Mouse (Mus musculus) megakaryocyte-erythroid progenitor cell, adult 5-6 weeks (primary cell): ENCODE results near the gene Cdiptos. TPM values are rescaled to one million over a fixed set of nuclear protein-coding genes. Genes with fewer than 3 reads are reported as not detected.

Experiments
- ATAC-seq: replicated peaks from 2 replicates; pipeline ENCODE4 v1.8.0; 2016; ENCODE audit warnings: mild to moderate bottlenecking, inconsistent platforms; ENCODE audit not compliant: severe bottlenecking, poor library complexity, low FRiP score, low TSS enrichment
- total RNA-seq, 2 experiments: library from RNA; stranded (forward) in 1 of 2; stranded (reverse) in 1 of 2; fragments of 200-1000, 215-1000 nt in 1 of 2; fragments of >200 nt in 1 of 2; fragmentation: Nextera tagmentation in 1 of 2; gene quantifications; 2 replicates each; pipeline ENCODE4 v1.2.3; 2014 to 2017

The Cdiptos gene
- total RNA-seq, 2 experiments from 2014 or later = 0.23 TPM; not detected in 1

- 0 out of 2 replicates have a peak, but pooled peaks have one; percentile 2 for ATAC-seq
These were observed 40.2 kb upstream of the Cdiptos start for GRCm38 (mm10) chr7:127016081-127016480.

GRCm38 (mm10) chr7:127014993-127015392 is 39.1 kb upstream of the Cdiptos start:
- ATAC-seq = no peak

DNA sequence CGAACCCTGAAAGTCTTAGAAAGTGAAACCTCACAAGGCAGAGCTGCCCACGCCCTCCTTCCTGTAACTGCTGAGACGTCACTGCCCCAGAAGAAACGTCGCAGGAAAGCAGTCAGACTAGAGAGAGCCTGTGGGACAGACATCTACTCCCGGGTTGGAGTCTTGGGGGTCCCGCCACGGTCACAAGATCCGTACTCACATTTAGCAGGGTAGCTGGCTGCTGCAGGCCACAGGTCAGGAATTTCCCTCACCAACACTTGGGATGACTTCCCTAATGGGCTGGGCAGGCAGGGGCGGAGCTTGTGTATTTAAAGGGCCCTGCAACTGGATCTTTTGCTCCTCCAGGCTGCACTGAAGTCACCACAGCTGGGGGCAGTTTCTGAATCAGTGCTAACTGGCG is 38.4 kb upstream of the Cdiptos start, which contains the start of gene Mvp:
TSS of gene Mvp (minus strand) at position 302 of the 400 bp plus-strand sequence.
- ATAC-seq = peak; percentile 30; the same call in 1 of the 2 replicates

DNA sequence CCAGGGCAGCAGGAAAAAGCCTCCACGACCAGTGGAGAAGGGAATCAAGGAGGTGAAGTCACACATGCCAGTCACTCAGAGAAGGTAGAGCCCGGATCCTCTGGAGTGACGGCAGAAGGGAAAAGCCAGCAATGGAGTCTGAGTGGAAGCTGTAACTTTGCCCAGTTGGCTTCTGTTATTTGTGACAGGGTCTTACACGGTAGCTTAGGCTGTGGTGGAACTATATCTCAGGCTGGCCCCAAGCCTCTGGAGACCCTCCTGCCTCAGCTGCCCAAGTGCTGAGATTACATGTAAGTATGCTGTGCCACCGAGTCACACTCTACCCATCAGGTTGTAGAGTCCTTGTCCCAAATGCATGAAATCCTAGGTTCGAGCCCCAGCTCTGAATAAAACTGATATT is 37.5 kb upstream of the Cdiptos start:
- ATAC-seq = no peak

GRCm38 (mm10) chr7:127012845-127013244 is 36.9 kb upstream of the Cdiptos start:
- ATAC-seq = no peak

- no peak for ATAC-seq
These were observed 36.5 kb upstream of the Cdiptos start for GRCm38 (mm10) chr7:127012374-127012773.

DNA sequence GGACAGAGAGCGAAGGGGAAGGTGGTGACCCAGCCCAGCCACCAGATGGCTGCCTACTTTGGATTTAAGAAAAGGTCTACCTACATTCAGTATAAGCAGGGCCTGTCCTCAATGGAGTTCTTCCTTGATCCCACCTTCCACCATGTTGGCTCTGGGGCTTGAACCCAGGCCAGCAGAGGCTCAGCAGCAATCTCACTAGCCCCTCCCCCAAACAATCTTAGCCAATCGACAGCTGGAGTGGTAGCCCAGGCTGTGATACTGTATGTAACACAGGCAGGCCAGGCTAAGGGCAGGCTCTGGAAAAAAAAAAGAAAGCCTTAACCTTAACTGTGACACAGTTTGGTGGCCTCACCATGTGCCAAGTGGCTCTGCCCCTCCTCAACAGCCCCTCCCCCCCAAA is 35.8 kb upstream of the Cdiptos start:
- no peak for ATAC-seq

- no peak for ATAC-seq
These were observed 35.2 kb upstream of the Cdiptos start for GRCm38 (mm10) chr7:127011051-127011450.

GRCm38 (mm10) chr7:127009307-127010085 is 33.6 kb upstream of the Cdiptos start:
- no peak for ATAC-seq

- peak; percentile 82 for ATAC-seq
These were observed 32.5 kb upstream of the Cdiptos start for GRCm38 (mm10) chr7:127008239-127009019.

DNA sequence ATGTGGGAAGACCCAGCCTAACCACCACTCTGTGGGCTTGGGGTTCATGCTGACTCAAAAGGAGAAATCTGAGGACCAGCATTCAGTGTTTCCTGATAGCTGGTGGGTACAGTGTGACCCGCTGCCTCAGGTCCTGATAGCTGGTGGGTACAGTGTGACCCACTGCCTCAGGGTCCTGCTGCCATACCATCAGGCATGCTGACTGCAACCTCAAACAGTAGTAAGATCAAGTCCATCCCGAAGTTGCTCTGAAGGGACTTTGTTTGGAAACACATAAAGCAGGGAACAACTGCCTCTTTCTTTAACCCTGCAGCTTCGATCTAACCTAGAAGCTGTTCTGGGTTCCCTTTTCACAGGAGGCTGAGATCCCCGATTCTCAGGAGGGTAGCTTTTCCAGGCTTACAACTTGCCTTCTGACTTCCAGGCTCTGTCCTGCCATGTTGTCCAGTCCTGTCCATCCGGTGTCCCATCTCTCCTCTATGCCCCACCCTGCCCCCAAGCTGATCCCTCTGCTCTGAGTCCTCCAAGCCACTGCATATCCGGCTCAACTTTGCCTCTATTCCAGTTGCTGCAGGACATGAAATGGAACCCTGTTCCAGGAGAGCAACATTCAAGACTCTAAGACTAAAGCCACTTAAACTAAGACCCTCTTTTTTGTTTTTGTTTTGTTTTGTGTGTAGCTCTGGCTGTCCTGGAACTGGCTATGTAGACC is 31.6 kb upstream of the Cdiptos start:
- no peak for ATAC-seq

DNA sequence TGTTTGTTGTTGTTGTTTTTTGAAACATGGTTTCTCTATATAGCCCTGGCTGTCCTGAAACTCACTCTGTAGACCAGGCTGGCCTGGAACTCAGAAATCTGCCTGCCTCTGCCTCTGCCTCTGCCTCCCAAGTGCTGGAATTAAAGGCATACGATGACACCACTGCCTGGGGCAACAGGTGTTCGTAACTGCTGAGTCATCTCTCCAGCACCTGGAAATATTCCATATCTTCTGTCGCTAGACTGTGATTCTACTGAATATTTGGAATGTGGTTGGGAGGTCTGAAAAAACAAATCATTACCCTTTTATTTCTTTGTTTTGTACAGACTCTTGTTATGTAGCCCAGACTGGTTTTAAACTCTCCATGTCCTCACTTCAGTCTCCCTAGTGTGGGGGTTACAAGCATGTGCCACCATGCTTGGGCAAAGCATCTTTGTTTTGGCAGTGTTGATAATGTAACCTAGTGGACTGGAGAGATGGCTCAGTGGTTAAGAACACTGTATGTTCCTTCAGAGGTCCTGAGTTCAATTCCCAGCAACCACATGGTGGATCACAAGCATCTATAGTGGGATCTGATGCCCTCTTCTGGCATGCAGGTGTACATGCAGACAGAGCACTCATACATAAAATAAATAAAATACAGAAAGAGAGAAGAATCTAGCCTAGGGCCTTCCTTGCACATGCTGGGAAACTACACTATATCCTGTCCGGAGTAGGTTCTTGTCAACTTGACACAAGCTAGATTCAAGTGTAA is 28.4 kb upstream of the Cdiptos start:
- ATAC-seq = no peak

DNA sequence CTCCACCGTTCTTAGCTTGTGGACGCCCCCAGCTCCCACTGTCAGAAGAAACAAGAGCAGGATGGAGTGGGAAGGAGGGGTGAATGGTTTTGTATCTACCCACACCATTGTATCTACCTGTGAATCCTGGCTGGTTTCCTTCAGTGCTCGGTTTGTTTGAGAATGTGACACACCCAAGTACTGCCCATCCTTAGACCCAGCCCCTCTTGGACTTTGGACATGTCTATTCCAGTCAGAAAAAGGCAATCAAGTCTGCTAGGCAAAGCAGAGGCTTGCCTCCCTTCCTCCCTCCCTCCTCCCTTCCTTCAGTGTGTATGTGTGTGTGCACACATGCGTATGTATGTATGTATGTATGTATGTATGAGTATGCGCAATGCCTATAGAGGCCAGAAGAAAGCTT is 27.7 kb upstream of the Cdiptos start:
- no peak for ATAC-seq

DNA sequence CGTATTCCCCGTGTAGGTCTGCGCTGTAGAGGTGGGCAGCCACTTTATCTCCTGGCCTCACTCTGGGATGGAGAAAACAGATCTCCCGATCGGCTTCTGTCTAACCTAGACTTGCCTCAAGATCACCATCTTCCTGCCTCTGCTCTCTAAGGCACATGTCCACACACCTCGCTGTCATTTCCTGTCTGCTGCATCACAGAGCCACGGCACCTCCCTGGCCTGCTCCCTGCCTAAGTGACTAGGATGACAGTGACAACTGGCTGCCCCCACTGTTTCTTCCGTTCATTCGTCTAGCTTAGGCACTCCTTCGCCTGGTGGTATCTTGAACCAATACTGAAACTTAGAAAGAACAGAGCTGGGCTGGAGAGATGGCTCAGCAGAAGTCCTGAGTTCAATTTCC is 23.7 kb upstream of the Cdiptos start:
- no peak for ATAC-seq

DNA sequence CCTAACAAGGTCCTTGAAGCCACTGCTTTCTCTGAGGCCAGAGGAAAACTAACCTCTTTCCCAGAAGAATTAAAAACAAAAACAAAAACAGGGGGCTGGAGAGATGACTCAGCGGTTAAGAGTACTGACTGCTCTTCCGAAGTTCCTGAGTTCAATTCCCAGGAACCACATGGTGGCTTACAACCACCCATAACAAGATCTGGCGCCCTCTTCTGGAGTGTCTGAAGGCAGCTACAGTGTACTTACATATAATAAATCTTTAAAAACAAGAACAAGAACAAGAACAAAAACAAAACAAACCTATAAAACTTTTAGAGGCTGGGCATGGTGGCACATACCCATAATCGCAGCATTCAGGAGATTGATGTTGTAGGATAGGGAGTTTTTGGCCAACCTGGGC is 20.6 kb upstream of the Cdiptos start:
- ATAC-seq = no peak

DNA sequence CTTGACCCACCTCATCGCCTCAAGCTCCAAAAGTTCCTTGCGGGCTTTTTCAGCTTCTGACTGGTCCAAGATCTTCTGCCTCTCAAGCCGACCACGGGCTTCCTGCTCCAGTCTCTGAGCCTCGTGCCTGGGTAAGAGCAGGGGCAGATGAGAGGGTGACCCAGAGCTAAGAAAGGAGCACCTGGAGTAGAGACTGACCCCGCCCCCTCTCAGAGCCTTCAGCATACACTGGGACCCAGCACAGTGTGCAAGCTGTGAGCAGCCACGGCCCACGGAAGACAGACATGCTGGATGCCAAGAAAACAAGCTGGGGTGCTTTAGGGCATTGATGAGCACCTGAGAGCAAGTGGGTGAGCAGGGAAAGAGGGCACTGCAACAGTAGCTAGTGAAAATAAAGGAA is 12.9 kb upstream of the Cdiptos start:
- ATAC-seq = no peak

- 0 out of 2 replicates have a peak, but pooled peaks have one; percentile 47 for ATAC-seq
These were observed 10.4 kb upstream of the Cdiptos start for GRCm38 (mm10) chr7:126986319-126986718.

GRCm38 (mm10) chr7:126984667-126985444 is 9.0 kb upstream of the Cdiptos start:
- ATAC-seq = no peak

DNA sequence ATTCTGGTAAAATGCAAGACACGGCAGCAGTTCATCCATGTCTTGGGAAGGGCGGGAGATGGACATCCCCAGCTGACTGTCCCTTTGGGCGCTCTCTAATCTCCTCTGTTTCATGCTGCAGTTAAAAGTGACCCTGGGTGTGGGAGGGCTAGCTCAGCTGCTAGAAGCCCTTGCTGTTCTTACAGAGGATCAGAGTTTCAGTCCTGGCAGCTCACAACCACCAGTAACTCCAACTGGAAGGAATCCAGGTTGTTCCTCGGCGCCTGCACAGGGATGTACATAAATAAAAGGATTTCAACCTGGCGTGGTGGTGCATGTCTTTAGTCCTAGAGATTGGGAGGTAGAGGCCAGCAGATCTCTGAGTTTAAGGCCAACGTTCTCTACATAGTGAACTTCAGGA is 7.2 kb upstream of the Cdiptos start:
- ATAC-seq = no peak
